Mouse (Mus musculus) liver, embryonic 12.5 days (tissue): ENCODE measurements around the gene Map2k5. TPM values are rescaled to one million over a fixed set of nuclear protein-coding genes. Genes with fewer than 3 reads are reported as not detected.

Experiments
- ATAC-seq: fragments of 200-750 bp; cut with Nextera tagmentation; 2 replicates; pipeline ENCODE4 v1.8.0; 2017; ENCODE audit warnings: moderate number of reproducible peaks, mild to moderate bottlenecking, moderate library complexity
- H3K27ac ChIP-seq: fragments of 300-500 bp; sonication (generic); 2 replicates; pipeline ENCODE4 v1.5.1; 2016; ENCODE audit warnings: mild to moderate bottlenecking
- H3K27me3 ChIP-seq: fragments of 300-500 bp; sonication (generic); replicated peaks from 2 replicates; pipeline ENCODE4 v1.6.1; 2016; ENCODE audit warnings: mild to moderate bottlenecking, moderate library complexity
- H3K36me3 ChIP-seq: fragments of 300-500 bp; sonication (generic); 2 replicates; pipeline ENCODE4 v1.6.1; 2016; ENCODE audit warnings: mild to moderate bottlenecking, moderate library complexity
- H3K4me1 ChIP-seq: fragments of 300-500 bp; sonication (generic); 2 replicates; pipeline ENCODE4 v1.6.1; 2016
- H3K4me2 ChIP-seq: fragments of 300-500 bp; sonication (generic); 2 replicates; pipeline ENCODE4 v1.6.1; 2016; ENCODE audit warnings: mild to moderate bottlenecking, moderate library complexity
- H3K4me3 ChIP-seq: fragments of 300-500 bp; sonication (generic); 2 replicates; pipeline ENCODE4 v1.5.1; 2016; ENCODE audit warnings: mild to moderate bottlenecking, moderate library complexity
- H3K9ac ChIP-seq: fragments of 300-500 bp; sonication (generic); 2 replicates; pipeline ENCODE4 v1.6.1; 2016; ENCODE audit warnings: mild to moderate bottlenecking, moderate library complexity
- H3K9me3 ChIP-seq: fragments of 300-500 bp; sonication (generic); replicated peaks from 2 replicates; pipeline ENCODE4 v1.6.1; 2016; ENCODE audit warnings: mild to moderate bottlenecking, moderate library complexity
- WGBS: fragments of 180-500 bp; shearing (Covaris S2); methylation state at CpG from one replicate; pipeline ENCODE4 v1.1.7; 2016; ENCODE audit not compliant: insufficient replicate concordance; 5-methylcytosine and 5-hydroxymethylcytosine counted together
- polyA plus RNA-seq: library from polyadenylated mRNA; unstranded; fragments of >200 nt; fragmentation: Nextera tagmentation; extraction: Ambion mirVana; gene quantifications from 2 replicates; pipeline ENCODE4 v1.2.1, GENCODE M21; 2016

Map2k5 gene
- polyA plus RNA-seq, 1 experiment from 2014 or later, result 16.7 TPM

- H3K27me3 ChIP-seq, result no peaks in the 10 kb centered on the region
- no peak overlapping the region for H3K4me2 ChIP-seq
- no peaks in the 10 kb centered on the region for H3K9me3 ChIP-seq
- H3K27ac ChIP-seq, result no peak overlapping the region
- 75% methylated on average over 3 of the region's 3 CpGs for WGBS
- H3K36me3 ChIP-seq, result peaks cover 9% of the 10 kb centered on the region; the same call in 1 of the 2 replicates
- no peak for ATAC-seq
- no peak overlapping the region for H3K9ac ChIP-seq
- H3K4me1 ChIP-seq, result no peaks in the 10 kb centered on the region
- H3K4me3 ChIP-seq, result no peak overlapping the region
Measured at GRCm38 (mm10) chr9:63203461-63203860, 174.2 kb downstream of the Map2k5 start.

- no peak for ATAC-seq
- WGBS, result 79% methylated on average over 15 of the region's 15 CpGs
- H3K36me3 ChIP-seq, result peaks cover 9% of the 10 kb centered on the region; the same call in 1 of the 2 replicates
Measured at GRCm38 (mm10) chr9:63201376-63202323, 176.1 kb downstream of the Map2k5 start.

GRCm38 (mm10) chr9:63197252-63197651 is 180.4 kb downstream of the Map2k5 start:
- Histone ChIP-seq H3K9me3 (no peaks in the 10 kb centered on the region), H3K9ac (no peak overlapping the region), H3K4me2 (0 out of 2 replicates have a peak overlapping the region, but pooled peaks have one; percentile 25), H3K27me3 (no peaks in the 10 kb centered on the region), H3K27ac (no peak overlapping the region), H3K4me1 (no peaks in the 10 kb centered on the region), H3K4me3 (no peak overlapping the region), H3K36me3 (no peaks in the 10 kb centered on the region)
- ATAC-seq, result no peak
- 40% methylated on average over 8 of the region's 8 CpGs for WGBS

More at GRCm38 (mm10) chr9:63201376-63202323, 176.1 kb downstream of the Map2k5 start:
- H3K4me1 ChIP-seq, result no peaks in the 10 kb centered on the region
- no peak overlapping the region for H3K9ac ChIP-seq
- H3K27ac ChIP-seq, result no peak overlapping the region
- no peak overlapping the region for H3K4me2 ChIP-seq
- H3K9me3 ChIP-seq, result no peaks in the 10 kb centered on the region
- H3K4me3 ChIP-seq, result no peak overlapping the region
- no peaks in the 10 kb centered on the region for H3K27me3 ChIP-seq

GRCm38 (mm10) chr9:63196114-63196682 is 181.5 kb downstream of the Map2k5 start:
- no peak for ATAC-seq
- no peak overlapping the region for H3K27ac ChIP-seq

GRCm38 (mm10) chr9:63195523-63195922 is 182.2 kb downstream of the Map2k5 start:
- 72% methylated on average over 4 of the region's 4 CpGs for WGBS
- Histone ChIP-seq H3K4me3 (no peak overlapping the region), H3K9ac (no peak overlapping the region), H3K4me2 (no peak overlapping the region), H3K27ac (no peak overlapping the region), H3K4me1 (no peaks in the 10 kb centered on the region), H3K9me3 (no peaks in the 10 kb centered on the region), H3K27me3 (no peaks in the 10 kb centered on the region), H3K36me3 (0 out of 2 replicates have a peak, but pooled peaks cover 3% of the 10 kb centered on the region)
- no peak for ATAC-seq

More at GRCm38 (mm10) chr9:63196114-63196682, 181.5 kb downstream of the Map2k5 start:
- Histone ChIP-seq H3K4me1 (no peaks in the 10 kb centered on the region), H3K36me3 (0 out of 2 replicates have a peak, but pooled peaks cover 3% of the 10 kb centered on the region), H3K27me3 (no peaks in the 10 kb centered on the region), H3K9ac (no peak overlapping the region), H3K4me2 (no peak overlapping the region), H3K4me3 (no peak overlapping the region), H3K9me3 (no peaks in the 10 kb centered on the region)
- 77% methylated on average over 8 of the region's 8 CpGs for WGBS

DNA sequence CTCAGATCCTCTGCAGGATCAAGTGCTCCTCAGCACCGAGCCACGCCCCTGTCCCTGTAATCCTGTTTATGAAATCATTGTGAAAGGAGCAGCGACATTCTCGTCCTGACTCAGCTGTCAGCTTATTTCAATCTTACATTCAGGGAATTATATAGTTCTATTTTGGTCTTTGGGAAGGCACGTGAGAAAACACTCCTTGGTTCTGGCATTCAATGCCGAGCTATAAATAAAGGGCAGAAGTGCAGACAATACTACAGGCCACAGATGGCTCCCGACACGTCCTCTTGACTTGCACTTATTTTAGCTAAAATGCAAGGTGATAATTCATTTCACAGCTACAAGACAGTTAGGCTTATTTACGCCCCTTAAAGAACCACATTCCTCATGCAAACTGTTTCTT is 182.9 kb downstream of the Map2k5 start:
- H3K9ac ChIP-seq, result no peak overlapping the region
- no peaks in the 10 kb centered on the region for H3K4me1 ChIP-seq
- H3K4me2 ChIP-seq, result no peak overlapping the region
- H3K27me3 ChIP-seq, result no peaks in the 10 kb centered on the region
- no peaks in the 10 kb centered on the region for H3K9me3 ChIP-seq
- ATAC-seq, result no peak
- H3K36me3 ChIP-seq, result 0 out of 2 replicates have a peak, but pooled peaks cover 3% of the 10 kb centered on the region
- 81% methylated on average over 9 of the region's 9 CpGs for WGBS
- H3K27ac ChIP-seq, result no peak overlapping the region
- H3K4me3 ChIP-seq, result no peak overlapping the region

GRCm38 (mm10) chr9:63192809-63193208 is 184.9 kb downstream of the Map2k5 start:
- 80% methylated on average over 4 of the region's 4 CpGs for WGBS
- H3K36me3 ChIP-seq, result 0 out of 2 replicates have a peak, but pooled peaks cover 3% of the 10 kb centered on the region
- H3K9ac ChIP-seq, result no peak overlapping the region
- ATAC-seq, result no peak
- H3K4me3 ChIP-seq, result no peak overlapping the region
- no peaks in the 10 kb centered on the region for H3K27me3 ChIP-seq
- peaks cover 5% of the 10 kb centered on the region; the same call in 1 of the 2 replicates for H3K4me1 ChIP-seq
- no peak overlapping the region for H3K27ac ChIP-seq
- no peak overlapping the region for H3K4me2 ChIP-seq
- no peaks in the 10 kb centered on the region for H3K9me3 ChIP-seq

- no peak for ATAC-seq
- Histone ChIP-seq H3K4me2 (no peak overlapping the region), H3K27ac (no peak overlapping the region), H3K4me1 (peaks cover 7% of the 10 kb centered on the region; the same call in 1 of the 2 replicates), H3K9me3 (no peaks in the 10 kb centered on the region), H3K36me3 (0 out of 2 replicates have a peak, but pooled peaks cover 3% of the 10 kb centered on the region), H3K9ac (no peak overlapping the region), H3K27me3 (no peaks in the 10 kb centered on the region), H3K4me3 (no peak overlapping the region)
- 48% methylated on average over 7 of the region's 7 CpGs for WGBS
Measured at GRCm38 (mm10) chr9:63187310-63187709, 190.4 kb downstream of the Map2k5 start.

DNA sequence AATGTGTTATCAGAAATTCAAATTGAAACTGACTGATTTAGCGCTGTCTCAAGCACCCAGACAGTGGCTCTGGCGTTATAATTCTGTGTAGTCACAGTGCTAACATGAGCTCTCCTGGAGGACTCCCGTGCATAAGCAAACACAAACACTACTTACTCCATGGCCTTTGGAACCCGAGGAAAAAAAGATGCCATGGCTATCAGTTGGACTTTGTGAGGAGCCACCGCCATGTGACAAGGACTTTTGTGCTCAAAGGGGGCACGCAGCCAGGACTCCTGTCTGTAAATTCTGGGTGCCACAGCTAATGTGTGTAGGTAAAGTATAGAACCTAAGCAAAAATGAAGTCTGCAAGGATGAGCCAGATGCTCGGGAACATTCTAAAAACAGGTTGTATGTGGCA is 192.5 kb downstream of the Map2k5 start:
- no peak for ATAC-seq
- Histone ChIP-seq H3K4me1 (peaks cover 7% of the 10 kb centered on the region; the same call in 1 of the 2 replicates), H3K4me3 (no peak overlapping the region), H3K9ac (no peak overlapping the region), H3K4me2 (no peak overlapping the region), H3K27ac (no peak overlapping the region), H3K36me3 (no peaks in the 10 kb centered on the region), H3K9me3 (no peaks in the 10 kb centered on the region), H3K27me3 (no peaks in the 10 kb centered on the region)
- 72% methylated on average over 7 of the region's 7 CpGs for WGBS

DNA sequence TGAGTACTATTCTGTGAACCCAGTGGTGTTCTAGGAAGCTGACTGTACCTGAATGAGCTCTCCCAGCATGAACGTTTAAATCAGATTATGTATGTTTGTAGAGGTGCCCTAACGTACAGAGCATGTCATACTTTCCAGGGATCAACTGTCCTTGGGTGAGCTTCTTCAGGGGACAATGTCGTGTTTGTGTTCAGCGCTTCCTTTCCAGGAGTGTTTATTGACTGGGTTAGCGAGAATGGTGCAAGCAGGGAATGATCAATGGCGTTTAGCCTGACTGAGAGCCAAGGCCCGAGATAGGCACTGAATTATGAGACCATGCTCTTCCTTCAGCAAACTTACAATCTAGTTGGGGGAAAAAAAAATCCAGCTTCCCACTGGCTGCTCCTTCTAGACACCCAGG is 193.8 kb downstream of the Map2k5 start:
- Histone ChIP-seq H3K4me2 (no peak overlapping the region), H3K27ac (no peak overlapping the region), H3K27me3 (no peaks in the 10 kb centered on the region), H3K4me3 (no peak overlapping the region), H3K36me3 (0 out of 2 replicates have a peak, but pooled peaks cover 2% of the 10 kb centered on the region), H3K4me1 (peaks cover 7% of the 10 kb centered on the region; the same call in 1 of the 2 replicates), H3K9me3 (no peaks in the 10 kb centered on the region), H3K9ac (no peak overlapping the region)
- WGBS, result 63% methylated on average over 7 of the region's 7 CpGs
- no peak for ATAC-seq

- no peak overlapping the region for H3K4me2 ChIP-seq
- no peak for ATAC-seq
- H3K9me3 ChIP-seq, result no peaks in the 10 kb centered on the region
- WGBS, result 76% methylated on average over 14 of the region's 14 CpGs
- H3K27ac ChIP-seq, result no peak overlapping the region
- H3K27me3 ChIP-seq, result no peaks in the 10 kb centered on the region
- no peaks in the 10 kb centered on the region for H3K4me1 ChIP-seq
- H3K9ac ChIP-seq, result no peak overlapping the region
- 0 out of 2 replicates have a peak, but pooled peaks cover 2% of the 10 kb centered on the region for H3K36me3 ChIP-seq
- H3K4me3 ChIP-seq, result no peak overlapping the region
Measured at GRCm38 (mm10) chr9:63182306-63182960, 195.3 kb downstream of the Map2k5 start.
